Mouse (Mus musculus): ENCODE measurements around the gene Cnmd. TPM values are rescaled to one million over a fixed set of nuclear protein-coding genes. Genes with fewer than 3 reads are reported as not detected.

Cnmd gene
- polyA plus RNA-seq, 1 experiment from 2014 or later: 1.8 TPM

- Histone ChIP-seq H3K4me2 (replicated peaks; ENCODE audit: low read depth, low read length) (no peak overlapping the region), H3K4me3 (ENCODE audit: low read length) (no peak overlapping the region), H3K9ac (ENCODE audit: low read depth, low read length) (no peak overlapping the region), H3K27me3 (ENCODE audit: control insufficient read depth, insufficient read depth, low read length) (no peaks in the 10 kb centered on the region), H3K36me3 (ENCODE audit: control insufficient read depth, insufficient read depth, low read length) (peaks cover 28% of the 10 kb centered on the region), H3K27ac (ENCODE audit: low read depth, low read length) (no peak overlapping the region), H3K4me1 (ENCODE audit: control insufficient read depth, insufficient read depth, low read length) (no peaks in the 10 kb centered on the region), H3K9me3 (ENCODE audit: control insufficient read depth, low read length) (no peaks in the 10 kb centered on the region)
- 90% methylated on average over 5 of the region's 5 CpGs for WGBS
- no peak for ATAC-seq (ENCODE audit: low FRiP score, low TSS enrichment)
Measured at GRCm38 (mm10) chr14:79594069-79594468, 67.9 kb downstream of the Cnmd start.

GRCm38 (mm10) chr14:79591611-79592010, 70.4 kb downstream of the Cnmd start:
- no peaks in the 10 kb centered on the region for H3K9me3 ChIP-seq (ENCODE audit: control insufficient read depth, low read length)
- H3K9ac ChIP-seq (ENCODE audit: low read depth, low read length): no peak overlapping the region
- ATAC-seq (ENCODE audit: low FRiP score, low TSS enrichment): no peak
- H3K4me3 ChIP-seq (ENCODE audit: low read length): no peak overlapping the region
- peaks cover 8% of the 10 kb centered on the region for H3K4me1 ChIP-seq (ENCODE audit: control insufficient read depth, insufficient read depth, low read length)
- H3K27me3 ChIP-seq (ENCODE audit: control insufficient read depth, insufficient read depth, low read length): no peaks in the 10 kb centered on the region
- no peak overlapping the region for H3K4me2 ChIP-seq (replicated peaks; ENCODE audit: low read depth, low read length)
- H3K27ac ChIP-seq (ENCODE audit: low read depth, low read length): no peak overlapping the region
- H3K36me3 ChIP-seq (ENCODE audit: control insufficient read depth, insufficient read depth, low read length): peaks cover 14% of the 10 kb centered on the region
- 86% methylated on average over 2 of the region's 2 CpGs for WGBS

- ATAC-seq (ENCODE audit: low FRiP score, low TSS enrichment): no peak
- H3K36me3 ChIP-seq (ENCODE audit: control insufficient read depth, insufficient read depth, low read length): peaks cover 11% of the 10 kb centered on the region
- WGBS: 95% methylated on average over 8 of the region's 8 CpGs
- no peak overlapping the region for H3K9ac ChIP-seq (ENCODE audit: low read depth, low read length)
- peaks cover 8% of the 10 kb centered on the region for H3K4me1 ChIP-seq (ENCODE audit: control insufficient read depth, insufficient read depth, low read length)
- H3K4me3 ChIP-seq (ENCODE audit: low read length): no peak overlapping the region
- no peak overlapping the region for H3K27ac ChIP-seq (ENCODE audit: low read depth, low read length)
- no peaks in the 10 kb centered on the region for H3K9me3 ChIP-seq (ENCODE audit: control insufficient read depth, low read length)
- no peaks in the 10 kb centered on the region for H3K27me3 ChIP-seq (ENCODE audit: control insufficient read depth, insufficient read depth, low read length)
- no peak overlapping the region for H3K4me2 ChIP-seq (replicated peaks; ENCODE audit: low read depth, low read length)
Measured at GRCm38 (mm10) chr14:79590916-79591315, 71.1 kb downstream of the Cnmd start.

- WGBS: 93% methylated on average over 6 of the region's 6 CpGs
- Histone ChIP-seq H3K27ac (ENCODE audit: low read depth, low read length) (no peak overlapping the region), H3K27me3 (ENCODE audit: control insufficient read depth, insufficient read depth, low read length) (no peaks in the 10 kb centered on the region), H3K9me3 (ENCODE audit: control insufficient read depth, low read length) (no peaks in the 10 kb centered on the region), H3K4me3 (ENCODE audit: low read length) (no peak overlapping the region), H3K4me2 (replicated peaks; ENCODE audit: low read depth, low read length) (no peak overlapping the region; the same call in 1 of the 2 replicates), H3K36me3 (ENCODE audit: control insufficient read depth, insufficient read depth, low read length) (peaks cover 4% of the 10 kb centered on the region; the same call in 1 of the 2 replicates), H3K4me1 (ENCODE audit: control insufficient read depth, insufficient read depth, low read length) (peaks cover 8% of the 10 kb centered on the region), H3K9ac (ENCODE audit: low read depth, low read length) (no peak overlapping the region)
- ATAC-seq (ENCODE audit: low FRiP score, low TSS enrichment): no peak
Measured at GRCm38 (mm10) chr14:79589401-79589800, 72.6 kb downstream of the Cnmd start.

- H3K4me1 ChIP-seq (ENCODE audit: control insufficient read depth, insufficient read depth, low read length): peaks cover 8% of the 10 kb centered on the region
- H3K36me3 ChIP-seq (ENCODE audit: control insufficient read depth, insufficient read depth, low read length): no peaks in the 10 kb centered on the region; the same call in 1 of the 2 replicates
- no peak for ATAC-seq (ENCODE audit: low FRiP score, low TSS enrichment)
- H3K27ac ChIP-seq (ENCODE audit: low read depth, low read length): no peak overlapping the region
- H3K4me3 ChIP-seq (ENCODE audit: low read length): peak overlapping the region; percentile 79
- H3K4me2 ChIP-seq (replicated peaks; ENCODE audit: low read depth, low read length): peak overlapping the region; percentile 83
- peak overlapping the region; percentile 71; the same call in 1 of the 2 replicates for H3K9ac ChIP-seq (ENCODE audit: low read depth, low read length)
- no peaks in the 10 kb centered on the region for H3K9me3 ChIP-seq (ENCODE audit: control insufficient read depth, low read length)
- WGBS: 87% methylated on average over 9 of the region's 9 CpGs
- no peaks in the 10 kb centered on the region for H3K27me3 ChIP-seq (ENCODE audit: control insufficient read depth, insufficient read depth, low read length)
Measured at GRCm38 (mm10) chr14:79588534-79588951, 73.4 kb downstream of the Cnmd start.

- H3K36me3 ChIP-seq (ENCODE audit: control insufficient read depth, insufficient read depth, low read length): no peaks in the 10 kb centered on the region; the same call in 1 of the 2 replicates
- H3K9ac ChIP-seq (ENCODE audit: low read depth, low read length): peak overlapping the region; percentile 71
- peak; percentile 41 for ATAC-seq (ENCODE audit: low FRiP score, low TSS enrichment)
- peak overlapping the region; percentile 79 for H3K4me3 ChIP-seq (ENCODE audit: low read length)
- H3K9me3 ChIP-seq (ENCODE audit: control insufficient read depth, low read length): no peaks in the 10 kb centered on the region
- H3K4me2 ChIP-seq (replicated peaks; ENCODE audit: low read depth, low read length): peak overlapping the region; percentile 83
- no peaks in the 10 kb centered on the region for H3K27me3 ChIP-seq (ENCODE audit: control insufficient read depth, insufficient read depth, low read length)
- peaks cover 8% of the 10 kb centered on the region for H3K4me1 ChIP-seq (ENCODE audit: control insufficient read depth, insufficient read depth, low read length)
- WGBS: 2% methylated on average over 9 of the region's 9 CpGs
- peak overlapping the region; percentile 95 for H3K27ac ChIP-seq (ENCODE audit: low read depth, low read length)
Measured at GRCm38 (mm10) chr14:79587852-79588229, 74.1 kb downstream of the Cnmd start.

Other genes starting within 250 kb of the Cnmd start
- gene Kbtbd7, start 235.7 kb downstream of the Cnmd start, polyA plus RNA-seq (2014; fragmentation: Nextera tagmentation; extraction: Ambion mirVana): 9.0 and 15.6 TPM in 2 replicates
- gene Kbtbd6, start 210.3 kb downstream of the Cnmd start, polyA plus RNA-seq (2014; fragmentation: Nextera tagmentation; extraction: Ambion mirVana): 2.9 and 3.2 TPM in 2 replicates
- 13.9 and 18.5 TPM in 2 replicates for gene Elf1, start 181.0 kb downstream of the Cnmd start, polyA plus RNA-seq (2014; fragmentation: Nextera tagmentation; extraction: Ambion mirVana)
- gene Wbp4, start 180.7 kb downstream of the Cnmd start, polyA plus RNA-seq (2014; fragmentation: Nextera tagmentation; extraction: Ambion mirVana): 47.1 and 64.8 TPM in 2 replicates
- 135 and 166 TPM in 2 replicates for gene Sugt1, start 74.5 kb downstream of the Cnmd start, polyA plus RNA-seq (2014; fragmentation: Nextera tagmentation; extraction: Ambion mirVana)
- gene Pcdh8, start 109.1 kb upstream of the Cnmd start, polyA plus RNA-seq (2014; fragmentation: Nextera tagmentation; extraction: Ambion mirVana): 2.0 and 2.5 TPM in 2 replicates

Measured in kidney, embryonic 14.5 days (tissue).